Comparison of ENCODE assay signal across 15 mouse cellular contexts in the genomic region with DNA sequence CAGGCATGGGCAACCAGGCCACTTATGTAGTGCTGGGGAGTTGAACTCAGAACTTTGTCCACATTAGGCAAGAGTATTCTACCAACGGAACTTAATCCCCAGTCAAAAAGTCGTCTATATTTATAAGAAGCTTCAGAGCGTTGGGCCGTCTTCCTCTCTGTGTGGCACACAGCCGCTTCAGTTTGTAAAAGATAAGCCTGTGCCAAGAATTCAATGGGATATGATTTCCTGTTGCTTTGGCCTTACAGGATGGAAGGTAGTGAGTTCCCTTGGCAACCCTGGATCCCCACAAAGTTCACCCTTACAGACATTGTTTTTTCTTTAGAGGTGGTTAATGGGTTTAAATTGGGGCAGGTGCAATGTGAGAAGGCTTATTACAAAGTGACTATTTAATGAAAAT. TPM values are rescaled to one million over a fixed set of nuclear protein-coding genes. Genes with fewer than 3 reads are reported as not detected.
DNase-seq lines count a peak whose midpoint lies in the region; ATAC-seq and TF ChIP-seq lines count a peak whose summit lies in the region.
"Had no signal": no experiment of that assay in that cellular context is flagged by ENCODE, and none has a peak within 500 bp of the region (broad histone marks: within the 10 kb centered on the region; RNA-seq: fewer than 3 reads in every experiment).

No protein-coding gene starts in this region.

- no peak for TF ChIP-seq CTCF in kidney, adult 2 months (conservative IDR thresholded peaks at IDR 0.05; ENCODE audit: insufficient read depth, insufficient read length, low read depth, low read length)

- H3K27me3 ChIP-seq in kidney, adult 2 months (replicated peaks; ENCODE audit: control insufficient read depth, insufficient read depth, low read length) = no peaks in the 10 kb centered on the region
- H3K27me3 ChIP-seq in heart, embryonic 11.5 days (ENCODE audit: control insufficient read depth, insufficient read depth, low read length) = no peaks in the 10 kb centered on the region
- H3K27me3 ChIP-seq: embryonic facial prominence, embryonic 15.5 days; intestine, embryonic 15.5 days; midbrain, embryonic 13.5 days; Patski had no signal

- no peak overlapping the region for H3K9ac ChIP-seq in heart, embryonic 11.5 days (ENCODE audit: low read depth, low read length)
- H3K9ac ChIP-seq: embryonic facial prominence, embryonic 15.5 days; forebrain, postnatal 0 days; intestine, embryonic 15.5 days; midbrain, embryonic 13.5 days had no signal

- peak; percentile 68 for DNase-seq in kidney, adult 2 months
- DNase-seq in kidney, adult 11 months = no peak
- peak; percentile 48 for DNase-seq in kidney, postnatal 14 days
- peak; percentile 80 for DNase-seq in lung, postnatal 36 days
- no peak for DNase-seq in right cerebral cortex, adult 18-20 months
- DNase-seq in layer of hippocampus, adult 11-12 months (ENCODE audit: low spot score) = no peak
- no peak for DNase-seq in urinary bladder, postnatal 25 days (ENCODE audit: low spot score)
- DNase-seq: forebrain, postnatal 0 days; liver had no signal

- no peak for TF ChIP-seq POLR2A in kidney, adult 2 months (IDR thresholded peaks at IDR 0.05; ENCODE audit: low read depth, low read length)

- 59% methylated on average over 5 of the region's 5 CpGs for WGBS in kidney, adult 2 months
- WGBS in heart, embryonic 11.5 days (ENCODE audit: insufficient replicate concordance) = 58% methylated on average over 5 of the region's 5 CpGs

- H3K27ac ChIP-seq in kidney, adult 2 months (ENCODE audit: insufficient read depth, low read depth, low read length) = peak overlapping the region; percentile 2; the same call in 1 of the 2 replicates
- peak overlapping the region; percentile 32; the same call in 1 of the 2 replicates for H3K27ac ChIP-seq in heart, embryonic 11.5 days (ENCODE audit: low read depth, low read length)
- H3K27ac ChIP-seq: embryonic facial prominence, embryonic 15.5 days; intestine, embryonic 15.5 days; left cerebral cortex, adult 2 months; midbrain, embryonic 13.5 days had no signal

- no peaks in the 10 kb centered on the region for H3K36me3 ChIP-seq in kidney, adult 2 months (ENCODE audit: control insufficient read depth, insufficient read depth, low read length)
- peaks cover 3% of the 10 kb centered on the region; the same call in 1 of the 2 replicates for H3K36me3 ChIP-seq in heart, embryonic 11.5 days (ENCODE audit: control insufficient read depth, insufficient read depth, low read length)
- H3K36me3 ChIP-seq: intestine, embryonic 15.5 days had no signal

- no peak overlapping the region for H3K4me3 ChIP-seq in kidney, adult 2 months (ENCODE audit: insufficient read depth, low read depth, low read length)
- H3K4me3 ChIP-seq in heart, embryonic 11.5 days (ENCODE audit: low read depth, low read length) = no peak overlapping the region
- H3K4me3 ChIP-seq: embryonic facial prominence, embryonic 15.5 days; intestine, embryonic 15.5 days; left cerebral cortex, adult 2 months; midbrain, embryonic 13.5 days had no signal

- peaks cover 4% of the 10 kb centered on the region; the same call in 1 of the 2 replicates for H3K4me1 ChIP-seq in kidney, adult 2 months (ENCODE audit: control insufficient read depth, insufficient read depth, low read length)
- peaks cover 14% of the 10 kb centered on the region; the same call in 1 of the 2 replicates for H3K4me1 ChIP-seq in heart, embryonic 11.5 days (ENCODE audit: control insufficient read depth, insufficient read depth, low read length)
- H3K4me1 ChIP-seq: embryonic facial prominence, embryonic 15.5 days; intestine, embryonic 15.5 days had no signal

- H3K4me2 ChIP-seq in heart, embryonic 11.5 days = no peak overlapping the region
- H3K4me2 ChIP-seq: embryonic facial prominence, embryonic 15.5 days; intestine, embryonic 15.5 days; midbrain, embryonic 13.5 days had no signal

- ATAC-seq in heart, embryonic 11.5 days (replicated peaks; ENCODE audit: insufficient number of reproducible peaks, low FRiP score, low TSS enrichment) = no peak
- ATAC-seq: forebrain, postnatal 0 days; intestine, embryonic 15.5 days; midbrain, embryonic 13.5 days; Patski had no signal

- H3K9me3 ChIP-seq in heart, embryonic 11.5 days (replicated peaks; ENCODE audit: control insufficient read depth, low read length) = no peaks in the 10 kb centered on the region
- H3K9me3 ChIP-seq: embryonic facial prominence, embryonic 15.5 days; intestine, embryonic 15.5 days; midbrain, embryonic 13.5 days had no signal

RNA-seq across cellular contexts. Expression of a gene that starts 22.0 kb away (rescaled TPM):
- 25.7 and 29.2 TPM in 2 replicates for polyA plus RNA-seq in kidney, adult 2 months (2012; rRNA removed)
- polyA plus RNA-seq in heart, embryonic 11.5 days (2014; fragmentation: Nextera tagmentation; extraction: Ambion mirVana) = 60.3 and 67.0 TPM in 2 replicates

RNA-seq across cellular contexts. Expression of a gene that starts 33.5 kb away (rescaled TPM):
- polyA plus RNA-seq in kidney, adult 2 months (2012; rRNA removed) = 13.0 and 13.4 TPM in 2 replicates
- polyA plus RNA-seq in heart, embryonic 11.5 days (2014; fragmentation: Nextera tagmentation; extraction: Ambion mirVana) = 21.3 and 25.0 TPM in 2 replicates

Comparison
In these comparisons a context has a peak if more than half of its experiments do, and no peak if none do; other contexts are left out.
1. DNase-seq: peak in kidney, adult 2 months (single experiment), kidney, postnatal 14 days (single experiment) and lung, postnatal 36 days (single experiment); none in kidney, adult 11 months (single experiment), right cerebral cortex, adult 18-20 months (single experiment), layer of hippocampus, adult 11-12 months (single experiment) and urinary bladder, postnatal 25 days (single experiment).